Mouse (Mus musculus): ENCODE measurements around the gene Fbxl19.

- no peak for TF ChIP-seq POLR2A (IDR thresholded peaks at IDR 0.05; ENCODE audit: control insufficient read depth, low read depth, low read length)
- TF ChIP-seq CTCF (IDR thresholded peaks at IDR 0.05; ENCODE audit: control insufficient read depth, insufficient read depth, insufficient replicate concordance, low read depth, low read length) = no peak
These were observed 16.4 kb upstream of the Fbxl19 start for GRCm38 (mm10) chr7:127727898-127728297.
